Mouse (Mus musculus): Measurements from ENCODE around the gene Upk1a.
A peak's percentile ranks its signal among the peaks of the same experiment; 100 is the strongest.

The Upk1a gene

DNA sequence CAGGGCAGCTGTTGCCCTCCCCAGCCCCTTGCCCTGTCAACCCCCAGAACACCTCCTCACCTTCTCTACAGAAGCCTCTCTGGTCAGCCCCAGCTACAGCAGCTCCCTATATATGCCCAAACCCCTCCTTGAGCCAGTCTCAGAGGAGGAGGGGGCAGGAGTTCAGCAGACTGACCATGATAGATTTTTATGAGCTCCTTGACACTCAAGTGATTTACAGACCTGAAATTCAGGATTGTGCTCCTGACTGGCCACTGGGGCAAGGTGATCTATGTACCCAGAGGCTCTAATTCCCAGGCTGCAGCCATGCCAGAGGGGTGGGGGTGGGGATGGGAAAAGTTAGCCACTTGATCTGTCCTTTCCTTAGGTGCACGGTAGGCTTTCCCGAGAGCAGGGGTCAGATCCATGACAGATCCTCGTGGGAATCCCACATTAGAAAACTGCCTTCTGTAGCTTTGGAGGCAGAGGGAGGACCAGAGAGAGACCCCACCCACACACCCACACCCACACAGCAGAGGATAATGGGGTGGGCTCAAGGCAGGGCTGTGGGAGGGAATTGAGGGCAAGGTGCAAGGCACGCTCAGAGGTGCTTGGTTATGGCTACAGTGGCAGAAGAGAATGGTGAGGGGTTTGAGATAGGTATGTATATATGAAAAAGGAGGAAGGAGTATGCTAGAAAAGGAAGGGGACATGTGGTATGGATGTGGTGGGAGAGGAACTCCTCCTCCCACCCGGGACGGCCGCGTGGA, at the start of gene Upk1a:
Gene Upk1a (minus strand): TSS at position 194 of the 749 bp plus-strand sequence.
- no peak for DNase-seq (ENCODE audit: extremely low spot score, low spot score)

- DNase-seq (ENCODE audit: extremely low spot score, low spot score), result peak; percentile 92
Observed at GRCm38 (mm10) chr7:30649591-30650540, 37.2 kb upstream of the Upk1a start, which contains the start of gene Rbm42. TSS of gene Rbm42 (minus strand) at chr7:30650317.

DNA sequence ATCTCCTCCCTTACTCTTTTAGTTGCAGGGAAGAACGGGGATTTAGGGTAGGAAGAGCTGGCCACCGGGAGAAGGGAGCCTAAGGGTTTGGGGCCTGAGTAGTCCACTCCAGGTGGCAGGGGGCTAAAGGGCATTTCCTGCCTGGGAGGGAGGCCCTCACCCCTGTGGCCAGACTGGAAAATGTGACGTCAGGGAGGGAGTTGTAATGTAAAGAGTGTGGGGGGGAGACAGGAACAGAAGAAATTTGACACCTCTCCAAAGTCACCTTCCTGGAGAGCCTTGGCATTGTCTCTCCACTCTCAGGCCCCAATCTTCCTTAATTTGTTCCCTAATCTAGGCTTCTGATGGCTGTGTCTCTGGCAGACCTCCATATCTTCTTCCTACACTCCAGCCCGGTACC, 26.4 kb upstream of the Upk1a start:
- no peak for DNase-seq (ENCODE audit: extremely low spot score, low spot score)

DNA sequence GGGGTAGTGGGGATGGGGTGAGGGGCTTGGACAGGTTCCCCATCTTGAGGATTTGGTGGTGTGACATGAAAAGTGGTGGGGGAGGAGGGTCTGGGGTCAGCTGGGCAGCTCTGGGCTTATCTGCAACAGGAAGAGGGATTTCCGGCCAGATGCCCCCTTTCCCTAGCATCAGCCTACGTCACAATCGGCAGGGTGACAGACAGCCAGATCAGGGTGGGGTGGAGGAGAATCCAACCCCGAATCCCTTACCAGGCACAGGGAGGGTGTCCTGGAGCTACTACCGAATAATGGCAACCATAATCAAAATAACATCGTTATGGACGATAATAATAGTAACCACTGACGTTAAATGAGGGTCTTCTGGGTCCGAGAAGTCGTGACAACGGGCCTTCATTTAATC, 23.7 kb upstream of the Upk1a start:
- no peak for DNase-seq (ENCODE audit: extremely low spot score, low spot score)

DNA sequence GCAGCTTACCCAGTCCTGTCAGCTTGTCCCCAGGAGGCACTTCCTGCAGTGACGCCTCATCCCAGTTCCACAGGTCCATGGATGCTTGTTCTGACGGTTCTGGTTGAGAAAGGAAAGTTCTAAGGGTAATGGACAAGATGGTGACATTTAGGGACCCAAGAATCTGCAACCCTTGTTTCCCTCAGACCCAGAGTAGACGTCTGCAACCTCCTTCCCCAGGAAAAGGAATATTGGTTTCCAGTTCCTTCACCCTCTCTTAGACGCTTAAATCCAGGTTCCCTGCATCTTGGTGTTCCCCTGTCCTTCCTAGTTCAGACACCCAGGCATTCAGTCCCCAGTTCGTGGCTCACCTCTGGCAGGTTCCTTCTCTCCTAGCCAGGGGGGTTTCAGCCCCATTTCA, 23.1 kb upstream of the Upk1a start, which contains the start of gene Etv2:
Gene Etv2 (minus strand): TSS at position 101 of the 400 bp plus-strand sequence.
- no peak for DNase-seq (ENCODE audit: extremely low spot score, low spot score)

- DNase-seq (ENCODE audit: extremely low spot score, low spot score), result peak; percentile 74
Observed at GRCm38 (mm10) chr7:30634621-30635020, 22.0 kb upstream of the Upk1a start.

- peak; percentile 26 for DNase-seq (ENCODE audit: extremely low spot score, low spot score)
Observed at GRCm38 (mm10) chr7:30633762-30634412, 21.2 kb upstream of the Upk1a start.

DNA sequence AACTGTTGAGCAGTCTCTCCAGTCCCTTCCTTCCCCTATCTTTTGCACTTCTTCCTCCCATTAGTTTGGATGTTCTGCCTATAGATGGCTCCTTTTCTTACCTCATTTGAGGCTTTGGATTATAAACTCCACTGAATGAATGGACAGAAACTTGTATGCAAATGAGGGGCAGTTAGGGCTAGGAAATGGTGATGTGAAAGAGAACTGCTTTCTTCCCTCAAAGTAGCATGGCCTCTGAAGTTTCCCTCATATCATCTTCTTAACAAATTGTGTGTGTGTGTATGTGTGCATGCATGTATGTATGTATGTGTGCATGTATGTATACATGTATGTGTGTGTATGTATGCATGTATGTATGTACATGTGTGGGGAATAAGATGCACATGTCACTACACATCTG, 16.4 kb upstream of the Upk1a start:
- DNase-seq (ENCODE audit: extremely low spot score, low spot score), result no peak

DNA sequence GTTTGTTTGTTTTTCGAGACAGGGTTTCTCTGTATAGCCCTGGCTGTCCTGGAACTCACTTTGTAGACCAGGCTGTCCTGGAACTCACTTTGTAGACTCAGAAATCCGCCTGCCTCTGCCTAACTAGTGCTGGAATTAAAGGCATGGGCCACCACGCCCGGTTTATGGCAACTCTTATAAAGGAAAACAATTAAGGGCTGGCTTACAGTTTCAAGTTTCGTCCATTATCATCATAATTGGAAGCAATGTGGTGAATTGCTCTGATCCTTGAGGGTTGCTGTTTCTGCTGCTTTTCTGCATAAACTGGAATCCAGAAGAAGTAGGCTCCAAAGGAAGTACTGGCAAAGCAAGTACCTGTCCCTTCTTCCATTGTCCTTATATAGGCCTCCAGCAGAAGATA, 14.0 kb upstream of the Upk1a start:
- no peak for DNase-seq (ENCODE audit: extremely low spot score, low spot score)

DNA sequence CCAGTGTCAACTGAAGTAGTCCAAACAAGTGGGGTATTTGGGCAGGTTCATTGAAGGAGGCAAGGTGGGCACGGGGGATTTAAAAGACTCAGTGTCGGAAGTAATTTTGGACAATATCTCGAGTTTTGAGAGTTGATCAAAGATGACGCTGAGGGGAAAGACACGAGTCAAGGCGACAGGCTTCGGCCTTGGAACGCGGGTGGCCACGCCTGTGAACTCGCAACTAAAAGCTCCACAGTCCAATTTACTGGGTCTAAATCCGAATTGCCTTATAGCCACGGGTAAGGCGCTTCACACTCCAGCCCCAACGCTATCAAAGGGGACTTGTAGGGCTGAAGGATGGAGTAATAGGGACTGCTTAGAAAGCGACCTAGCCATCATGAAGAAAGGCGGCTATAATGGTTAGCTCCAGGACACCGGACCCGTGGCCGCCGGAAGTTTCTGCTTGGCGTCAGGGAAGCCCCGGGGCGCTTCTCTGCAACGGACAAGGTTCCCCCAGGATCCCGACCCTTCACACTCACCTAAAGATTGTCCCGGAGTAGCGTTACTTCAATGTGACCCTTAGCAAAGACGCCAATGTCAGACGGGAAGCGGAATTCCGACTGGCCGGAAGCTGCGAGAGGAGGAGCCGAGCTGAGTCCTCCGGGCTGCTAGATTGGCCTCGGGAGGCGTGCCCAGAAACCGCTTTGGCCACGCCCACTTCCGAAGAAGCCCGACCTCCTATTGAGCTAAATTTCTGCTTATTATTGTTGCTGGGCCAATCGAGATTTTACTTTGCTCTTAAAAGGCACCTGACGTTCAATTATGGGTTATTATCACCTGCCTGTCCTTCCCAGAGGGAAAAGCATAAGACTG, 13.1 kb upstream of the Upk1a start, which contains the start of gene Cox6b1:
Gene Cox6b1 (minus strand): TSS at position 622 of the 855 bp plus-strand sequence.
- peak; percentile 87 for DNase-seq (ENCODE audit: extremely low spot score, low spot score)

DNA sequence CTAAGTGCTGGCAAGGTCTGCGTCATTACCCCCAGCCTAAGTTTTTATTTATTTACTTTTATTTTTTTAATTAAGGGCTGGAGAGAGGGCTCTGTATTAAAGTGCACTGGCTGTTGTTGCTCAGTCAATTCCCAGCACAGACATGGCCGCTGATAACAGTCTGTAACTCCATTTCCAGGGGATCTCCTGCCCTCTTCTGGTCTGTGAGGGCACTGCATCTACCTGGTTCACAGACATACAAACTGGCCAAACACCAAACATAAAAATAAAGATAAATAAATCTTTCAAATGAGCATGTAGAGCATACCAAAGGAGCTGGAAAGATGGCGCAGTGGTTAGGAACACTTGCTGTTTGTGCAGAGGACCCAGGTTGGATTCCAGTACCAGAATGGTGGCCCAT, 6.6 kb upstream of the Upk1a start:
- peak; percentile 22 for DNase-seq (ENCODE audit: extremely low spot score, low spot score)

- DNase-seq (ENCODE audit: extremely low spot score, low spot score), result no peak
Observed at GRCm38 (mm10) chr7:30618658-30619057, 6.0 kb upstream of the Upk1a start.

- DNase-seq (ENCODE audit: extremely low spot score, low spot score), result no peak
Observed at GRCm38 (mm10) chr7:30615049-30615760, 2.6 kb upstream of the Upk1a start.

GRCm38 (mm10) chr7:30614454-30614853, 1.8 kb upstream of the Upk1a start:
- no peak for DNase-seq (ENCODE audit: extremely low spot score, low spot score)

- peak; percentile 65 for DNase-seq (ENCODE audit: extremely low spot score, low spot score)
Observed at GRCm38 (mm10) chr7:30613529-30614112, 974 bp upstream of the Upk1a start.

- DNase-seq (ENCODE audit: extremely low spot score, low spot score), result no peak
Observed at GRCm38 (mm10) chr7:30610043-30610442, 2.6 kb downstream of the Upk1a start.

DNA sequence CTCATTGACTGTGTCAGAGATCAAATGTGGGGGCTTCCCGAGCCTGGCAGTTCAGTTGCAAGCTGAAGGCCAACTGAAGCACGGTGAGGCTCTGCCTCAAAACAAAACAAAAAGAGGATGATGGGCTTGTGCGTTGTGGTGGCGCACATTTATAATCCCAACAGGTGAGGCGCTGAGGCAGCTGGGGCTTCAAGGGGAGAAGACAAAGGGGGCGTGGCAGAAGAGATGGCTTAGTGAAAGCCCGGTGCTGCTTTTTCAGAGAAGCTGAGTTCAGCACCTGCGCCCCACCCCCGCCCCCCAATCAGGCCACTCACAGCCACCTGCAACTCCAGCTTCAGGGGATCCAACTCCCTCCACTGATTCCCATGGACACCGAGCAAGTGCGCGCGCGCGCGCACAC, 4.2 kb downstream of the Upk1a start:
- no peak for DNase-seq (ENCODE audit: extremely low spot score, low spot score)

- DNase-seq (ENCODE audit: extremely low spot score, low spot score), result peak; percentile 40
Observed at GRCm38 (mm10) chr7:30607706-30608309, 4.8 kb downstream of the Upk1a start.

DNA sequence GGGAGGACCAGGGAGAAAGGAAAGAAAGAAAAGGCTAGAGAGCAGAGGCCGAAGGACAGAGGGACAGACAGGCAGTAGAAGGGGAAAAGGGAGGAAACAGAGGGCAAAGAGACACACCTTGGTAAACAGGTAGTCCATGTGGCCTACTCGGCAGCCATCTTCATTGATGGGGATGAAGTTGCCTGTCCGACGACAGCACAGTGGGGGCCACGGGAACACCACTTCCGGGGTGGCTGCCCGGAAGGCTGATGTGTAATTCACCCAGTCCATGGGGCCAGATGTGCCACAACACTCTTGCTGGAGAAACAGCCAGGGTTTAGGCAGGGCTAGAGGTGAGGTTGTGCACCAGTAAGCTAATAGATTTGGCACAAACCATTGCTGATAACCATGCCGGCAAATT, 7.7 kb downstream of the Upk1a start:
- DNase-seq (ENCODE audit: extremely low spot score, low spot score), result no peak

Data from neural tube, embryonic 10.5 days (tissue).